Mouse (Mus musculus): ENCODE data around the gene Tox2.

DNA sequence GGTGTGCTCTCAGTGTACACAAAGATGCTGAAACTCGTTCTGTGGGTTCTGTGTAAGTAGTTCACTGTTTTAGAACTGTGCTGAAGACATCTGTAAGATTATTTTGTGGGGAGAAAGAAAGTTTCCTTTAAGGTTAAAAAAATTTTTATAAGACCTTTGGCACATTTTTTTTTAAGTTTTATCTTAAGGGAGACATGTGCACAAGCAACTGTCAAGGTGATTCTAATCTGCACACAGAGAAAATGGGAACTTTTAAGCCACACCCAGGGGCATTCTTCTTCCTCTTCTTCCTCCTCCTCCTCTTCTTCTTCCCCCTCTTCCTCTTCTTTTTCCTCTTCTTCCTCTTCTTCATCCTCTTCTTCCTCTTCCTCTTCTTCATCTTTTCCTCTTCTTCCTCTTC is 120.2 kb downstream of the Tox2 start:
- TF ChIP-seq CTCF (conservative IDR thresholded peaks at IDR 0.05; ENCODE audit: low read length) (no peak), NANOG (IDR thresholded peaks at IDR 0.05; ENCODE audit: borderline replicate concordance, low read length) (no peak)

Data from E14TG2a.4 (cell line).